Mouse (Mus musculus) liver, embryonic 15.5 days (tissue): ENCODE measurements around the gene Slc8a1. TPM values are rescaled to one million over a fixed set of nuclear protein-coding genes. Genes with fewer than 3 reads are reported as not detected.

ENCODE experiments used
- ATAC-seq: fragments of 200-750 bp; cut with Nextera tagmentation; 2 replicates; pipeline ENCODE4 v1.8.0; 2017; ENCODE audit warnings: moderate number of reproducible peaks, mild to moderate bottlenecking, moderate library complexity; ENCODE audit not compliant: insufficient read depth
- H3K27ac ChIP-seq: fragments of 300-500 bp; sonication (generic); replicated peaks from 2 replicates; pipeline ENCODE4 v1.5.1; 2015; ENCODE audit warnings: mild to moderate bottlenecking, inconsistent platforms
- H3K27me3 ChIP-seq: fragments of 300-500 bp; sonication (generic); 2 replicates; pipeline ENCODE4 v1.6.1; 2015; ENCODE audit warnings: mild to moderate bottlenecking, inconsistent platforms
- H3K36me3 ChIP-seq: fragments of 300-500 bp; sonication (generic); replicated peaks from 2 replicates; pipeline ENCODE4 v1.6.1; 2015; ENCODE audit warnings: moderate library complexity, mild to moderate bottlenecking, inconsistent platforms
- H3K4me1 ChIP-seq: fragments of 300-500 bp; sonication (generic); replicated peaks from 2 replicates; pipeline ENCODE4 v1.6.1; 2015; ENCODE audit warnings: inconsistent platforms
- H3K4me2 ChIP-seq: fragments of 300-500 bp; sonication (generic); 2 replicates; pipeline ENCODE4 v1.6.1; 2015; ENCODE audit warnings: moderate library complexity, mild to moderate bottlenecking, inconsistent platforms
- H3K4me3 ChIP-seq: fragments of 300-500 bp; sonication (generic); replicated peaks from 2 replicates; pipeline ENCODE4 v1.5.1; 2015; ENCODE audit warnings: mild to moderate bottlenecking, inconsistent platforms
- H3K9ac ChIP-seq: fragments of 300-500 bp; sonication (generic); 2 replicates; pipeline ENCODE4 v1.6.1; 2015; ENCODE audit warnings: moderate library complexity, mild to moderate bottlenecking, inconsistent platforms
- H3K9me3 ChIP-seq: fragments of 300-500 bp; sonication (generic); replicated peaks from 2 replicates; pipeline ENCODE4 v1.6.1; 2016; ENCODE audit warnings: inconsistent platforms
- WGBS: fragments of 180-500 bp; shearing (Covaris S2); methylation state at CpG from one replicate; pipeline ENCODE4 v1.1.7; 2015; ENCODE audit warnings: mixed read lengths; ENCODE audit not compliant: insufficient replicate concordance; 5-methylcytosine and 5-hydroxymethylcytosine counted together
- polyA plus RNA-seq: library from polyadenylated mRNA; unstranded; fragments of >200 nt; fragmentation: Nextera tagmentation; extraction: Ambion mirVana; gene quantifications from 2 replicates; pipeline ENCODE4 v1.2.1, GENCODE M21; 2015

The Slc8a1 gene
- polyA plus RNA-seq, 1 experiment from 2014 or later, result 0.54 TPM

DNA sequence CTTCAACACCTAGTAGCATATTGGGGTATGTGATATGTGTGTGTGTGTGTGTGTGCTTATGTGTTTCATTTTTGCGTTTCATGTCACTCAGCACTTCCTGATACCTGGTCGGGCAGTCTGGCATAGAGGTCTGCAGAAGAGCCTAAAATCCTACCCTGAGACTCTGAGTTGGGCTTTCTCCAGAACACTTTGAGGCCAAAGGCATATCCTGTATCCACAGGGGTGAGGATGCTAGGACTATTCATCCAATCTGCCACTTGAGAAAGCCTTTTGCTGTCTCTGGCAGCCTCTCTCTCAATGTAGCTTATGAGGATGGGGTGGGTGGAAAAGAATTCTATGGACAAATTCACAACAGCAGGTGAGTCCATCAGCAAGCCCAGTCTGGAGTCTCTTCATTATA, 234.1 kb downstream of the Slc8a1 start:
- H3K4me1 ChIP-seq, result no peaks in the 10 kb centered on the region
- H3K4me2 ChIP-seq, result no peak overlapping the region
- H3K9me3 ChIP-seq, result no peaks in the 10 kb centered on the region
- no peaks in the 10 kb centered on the region for H3K36me3 ChIP-seq
- no peak overlapping the region for H3K4me3 ChIP-seq
- no peaks in the 10 kb centered on the region for H3K27me3 ChIP-seq
- WGBS, result 50% methylated on average over 2 of the region's 2 CpGs
- no peak overlapping the region for H3K27ac ChIP-seq
- no peak for ATAC-seq
- no peak overlapping the region for H3K9ac ChIP-seq

DNA sequence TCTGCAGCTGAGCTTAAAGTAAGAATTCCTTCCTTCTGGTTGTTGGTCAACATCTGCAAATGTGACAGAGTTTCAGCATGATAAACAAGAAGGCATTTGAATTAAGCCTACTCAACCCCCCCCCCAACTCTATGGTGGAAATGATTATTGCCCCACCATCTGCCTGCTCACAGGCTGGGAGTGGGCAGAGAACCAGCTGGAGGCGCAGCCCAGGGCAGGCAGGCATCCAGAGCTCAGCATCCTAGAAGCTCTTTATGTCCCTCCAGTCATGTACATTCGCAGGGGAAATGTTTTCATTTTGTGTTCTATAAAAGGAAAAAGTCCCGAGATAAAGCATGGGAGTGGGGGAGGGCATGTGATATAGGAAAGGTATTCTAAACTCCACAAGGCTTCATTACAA, 235.4 kb downstream of the Slc8a1 start:
- ATAC-seq, result no peak
- Histone ChIP-seq H3K4me3 (no peak overlapping the region), H3K36me3 (no peaks in the 10 kb centered on the region), H3K9me3 (no peaks in the 10 kb centered on the region), H3K27me3 (no peaks in the 10 kb centered on the region), H3K9ac (no peak overlapping the region), H3K4me2 (no peak overlapping the region), H3K27ac (no peak overlapping the region), H3K4me1 (no peaks in the 10 kb centered on the region)
- WGBS, result 58% methylated on average over 3 of the region's 3 CpGs

DNA sequence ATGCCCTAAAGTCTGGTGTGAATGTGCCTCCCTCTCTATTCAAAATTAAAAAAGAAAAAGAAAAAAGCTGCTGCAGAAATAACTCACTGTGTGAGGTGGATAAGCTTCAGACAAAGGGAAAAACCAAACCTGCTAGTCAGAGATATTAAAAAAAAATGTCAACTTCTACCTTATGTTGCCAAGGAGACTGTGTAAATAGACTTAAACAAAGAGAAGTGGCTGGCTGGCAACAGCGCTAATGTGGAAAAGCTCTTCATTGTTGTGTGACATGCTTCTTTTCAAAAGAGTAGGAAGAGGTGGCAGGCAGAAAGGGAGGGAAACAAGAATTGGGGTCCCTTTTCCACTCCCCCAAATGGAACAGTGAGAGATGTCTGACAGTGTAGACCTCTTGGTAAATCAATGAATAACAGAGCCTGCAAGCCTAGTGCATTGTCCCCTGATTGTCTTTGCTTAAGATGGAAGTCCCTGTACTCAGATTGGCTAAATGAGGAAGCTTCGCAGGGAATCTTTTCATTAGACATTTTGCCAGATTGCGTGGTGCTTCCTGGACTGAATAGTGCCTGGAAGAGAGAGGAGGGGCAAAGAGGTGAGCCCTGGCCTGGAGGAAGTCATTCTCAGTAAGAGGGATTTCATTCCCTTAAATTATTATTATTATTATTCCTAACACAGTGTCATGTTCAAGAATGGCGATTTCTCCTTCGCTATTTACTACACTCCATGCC, 237.3 kb downstream of the Slc8a1 start:
- WGBS, result 64% methylated on average over 5 of the region's 5 CpGs
- no peak overlapping the region for H3K4me2 ChIP-seq
- no peaks in the 10 kb centered on the region for H3K27me3 ChIP-seq
- ATAC-seq, result no peak
- H3K36me3 ChIP-seq, result no peaks in the 10 kb centered on the region
- no peak overlapping the region for H3K4me3 ChIP-seq
- H3K4me1 ChIP-seq, result no peaks in the 10 kb centered on the region
- H3K9me3 ChIP-seq, result no peaks in the 10 kb centered on the region
- no peak overlapping the region for H3K9ac ChIP-seq
- no peak overlapping the region for H3K27ac ChIP-seq

DNA sequence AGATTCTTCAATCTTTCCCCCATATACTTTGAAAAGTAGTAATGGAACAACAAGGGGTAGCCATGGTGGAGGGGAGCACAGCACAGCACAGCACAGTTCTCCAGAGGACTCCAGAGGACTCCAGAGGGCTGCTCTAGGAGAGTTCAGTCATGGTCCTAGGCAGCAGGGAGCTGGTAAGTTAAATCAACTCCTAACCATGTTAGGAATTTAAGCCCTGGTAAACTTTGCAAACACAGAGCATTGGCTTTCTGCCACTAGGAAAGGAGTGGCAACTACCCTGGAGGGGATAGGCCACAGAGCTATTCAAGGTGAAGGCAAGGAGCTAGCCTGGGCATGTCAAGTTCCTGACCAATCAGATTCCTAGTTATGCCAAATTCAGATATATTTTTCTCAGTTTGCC, 240.3 kb downstream of the Slc8a1 start:
- H3K27me3 ChIP-seq, result no peaks in the 10 kb centered on the region

DNA sequence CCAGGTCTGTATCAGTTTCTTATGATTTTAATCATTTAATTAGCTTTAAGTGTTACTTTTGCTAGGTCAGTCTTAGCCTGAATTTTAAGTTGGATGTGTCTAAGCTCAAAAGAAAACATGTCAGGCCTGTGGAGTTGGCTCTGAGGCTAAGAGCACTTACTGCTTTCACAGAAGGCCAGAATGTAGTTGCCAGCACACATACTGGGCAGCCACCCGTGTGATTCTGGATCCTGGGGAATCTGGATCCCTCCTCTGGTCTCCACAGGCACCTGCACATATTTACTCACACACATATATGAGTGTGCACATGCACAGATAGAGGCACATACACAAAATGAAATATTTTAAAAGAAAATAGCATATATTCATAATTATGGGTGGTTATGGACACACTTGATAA, 241.6 kb downstream of the Slc8a1 start:
- H3K27me3 ChIP-seq, result no peaks in the 10 kb centered on the region
- 34% methylated on average over 1 of the region's 1 CpGs for WGBS

More for the DNA sequence above, 240.3 kb downstream of the Slc8a1 start:
- no peak overlapping the region for H3K4me3 ChIP-seq
- no peaks in the 10 kb centered on the region for H3K36me3 ChIP-seq
- no peak overlapping the region for H3K9ac ChIP-seq
- no peak overlapping the region for H3K4me2 ChIP-seq
- H3K4me1 ChIP-seq, result no peaks in the 10 kb centered on the region
- no peaks in the 10 kb centered on the region for H3K9me3 ChIP-seq
- no peak for ATAC-seq
- no peak overlapping the region for H3K27ac ChIP-seq

DNA sequence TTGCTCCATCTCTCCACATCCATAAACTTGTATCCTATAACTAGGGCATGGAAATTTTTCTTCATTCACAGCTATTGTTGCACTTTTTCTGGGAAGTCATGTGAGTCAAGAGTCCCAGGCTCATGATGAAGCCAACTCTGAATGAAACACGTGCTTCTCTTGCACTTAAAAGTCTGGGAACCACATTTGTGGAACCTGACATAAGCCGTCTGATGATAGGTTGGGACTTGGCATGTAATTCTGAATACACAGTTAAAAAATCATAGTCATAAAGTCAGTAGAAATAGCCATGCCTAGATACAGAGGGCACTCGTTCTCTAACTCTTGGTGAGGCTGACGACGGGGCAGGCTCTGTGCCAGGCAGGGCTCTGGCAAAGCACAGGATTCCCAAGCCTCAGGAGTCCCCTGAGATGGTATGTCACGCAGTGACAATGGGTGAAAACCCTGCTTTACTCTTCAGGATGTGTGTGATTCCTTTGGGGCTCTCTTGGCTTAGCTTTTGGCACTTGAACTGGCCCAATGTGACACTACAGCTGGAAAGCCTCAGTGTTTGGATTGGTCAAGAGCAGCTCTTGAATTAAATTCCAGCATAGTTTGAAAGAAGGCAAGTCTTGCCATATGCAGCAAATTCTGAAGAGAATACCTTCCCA, 245.8 kb downstream of the Slc8a1 start:
- H3K27ac ChIP-seq, result no peak overlapping the region
- no peaks in the 10 kb centered on the region for H3K36me3 ChIP-seq
- no peaks in the 10 kb centered on the region for H3K4me1 ChIP-seq
- ATAC-seq, result no peak
- H3K4me3 ChIP-seq, result no peak overlapping the region
- no peak overlapping the region for H3K9ac ChIP-seq
- H3K9me3 ChIP-seq, result no peaks in the 10 kb centered on the region
- WGBS, result 69% methylated on average over 6 of the region's 6 CpGs
- H3K4me2 ChIP-seq, result no peak overlapping the region
- H3K27me3 ChIP-seq, result no peaks in the 10 kb centered on the region

More for the DNA sequence above, 241.6 kb downstream of the Slc8a1 start:
- H3K36me3 ChIP-seq, result no peaks in the 10 kb centered on the region
- no peak overlapping the region for H3K9ac ChIP-seq
- no peaks in the 10 kb centered on the region for H3K9me3 ChIP-seq
- no peaks in the 10 kb centered on the region for H3K4me1 ChIP-seq
- no peak overlapping the region for H3K4me2 ChIP-seq
- H3K27ac ChIP-seq, result no peak overlapping the region
- ATAC-seq, result no peak
- no peak overlapping the region for H3K4me3 ChIP-seq

DNA sequence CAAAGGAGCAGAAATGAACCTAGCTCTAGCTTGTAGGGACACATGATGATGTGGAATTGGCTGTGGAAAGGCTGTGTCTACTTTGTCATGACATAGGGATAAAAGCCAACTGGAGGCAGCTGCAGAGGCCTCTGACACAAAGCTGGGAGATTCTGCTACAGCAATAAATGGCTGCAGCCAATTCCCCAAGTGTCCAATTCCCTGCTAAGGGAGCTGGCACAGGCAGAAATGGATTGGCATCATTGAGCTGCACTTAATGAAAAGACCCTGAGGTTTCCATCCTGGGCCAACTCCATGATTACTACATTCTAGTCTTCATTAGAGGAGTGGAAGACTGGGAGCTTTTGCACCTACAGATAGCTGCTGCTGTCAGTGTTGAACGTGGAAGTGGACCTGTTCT, 251.8 kb downstream of the Slc8a1 start:
- no peaks in the 10 kb centered on the region for H3K9me3 ChIP-seq
- H3K4me3 ChIP-seq, result no peak overlapping the region
- no peak overlapping the region for H3K27ac ChIP-seq
- no peak overlapping the region for H3K9ac ChIP-seq
- H3K36me3 ChIP-seq, result no peaks in the 10 kb centered on the region
- no peaks in the 10 kb centered on the region for H3K4me1 ChIP-seq
- no peaks in the 10 kb centered on the region for H3K27me3 ChIP-seq
- H3K4me2 ChIP-seq, result no peak overlapping the region
- no peak for ATAC-seq
- WGBS, result 35% methylated on average over 1 of the region's 1 CpGs

DNA sequence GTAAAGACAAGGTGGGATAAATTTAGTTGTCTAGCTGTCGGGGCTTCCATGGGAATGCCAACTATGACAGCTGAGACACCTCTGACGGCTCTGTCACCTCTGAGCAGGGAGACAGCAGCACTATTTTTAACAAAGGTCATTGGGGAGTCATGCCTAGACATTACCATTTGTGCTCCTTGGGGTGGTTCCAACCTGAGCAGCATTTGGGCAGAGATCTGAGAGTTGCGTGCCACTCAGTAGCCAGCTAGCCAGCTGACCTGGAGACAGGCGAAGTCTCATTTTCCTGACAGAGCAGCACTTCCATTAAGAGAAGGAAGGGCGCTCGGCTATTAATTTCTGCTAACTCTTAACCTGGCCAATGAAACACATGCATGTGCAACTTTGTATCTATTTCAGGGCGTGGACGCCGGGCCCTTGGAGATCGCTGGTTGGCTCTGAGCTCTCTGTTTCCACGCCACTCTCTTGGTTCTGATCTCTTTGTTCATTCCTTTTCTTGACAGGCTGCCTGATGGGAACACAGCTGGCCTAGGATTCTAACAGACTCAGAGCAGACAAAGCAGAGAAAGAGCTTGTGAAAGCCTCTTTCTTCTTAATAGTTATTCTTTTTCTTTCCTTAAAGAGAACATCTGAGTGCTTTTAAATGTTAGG, 256.2 kb downstream of the Slc8a1 start:
- Histone ChIP-seq H3K9ac (no peak overlapping the region), H3K36me3 (no peaks in the 10 kb centered on the region), H3K4me3 (no peak overlapping the region), H3K27me3 (no peaks in the 10 kb centered on the region), H3K4me1 (no peaks in the 10 kb centered on the region), H3K4me2 (no peak overlapping the region), H3K9me3 (no peaks in the 10 kb centered on the region), H3K27ac (no peak overlapping the region)
- 72% methylated on average over 11 of the region's 11 CpGs for WGBS
- no peak for ATAC-seq

DNA sequence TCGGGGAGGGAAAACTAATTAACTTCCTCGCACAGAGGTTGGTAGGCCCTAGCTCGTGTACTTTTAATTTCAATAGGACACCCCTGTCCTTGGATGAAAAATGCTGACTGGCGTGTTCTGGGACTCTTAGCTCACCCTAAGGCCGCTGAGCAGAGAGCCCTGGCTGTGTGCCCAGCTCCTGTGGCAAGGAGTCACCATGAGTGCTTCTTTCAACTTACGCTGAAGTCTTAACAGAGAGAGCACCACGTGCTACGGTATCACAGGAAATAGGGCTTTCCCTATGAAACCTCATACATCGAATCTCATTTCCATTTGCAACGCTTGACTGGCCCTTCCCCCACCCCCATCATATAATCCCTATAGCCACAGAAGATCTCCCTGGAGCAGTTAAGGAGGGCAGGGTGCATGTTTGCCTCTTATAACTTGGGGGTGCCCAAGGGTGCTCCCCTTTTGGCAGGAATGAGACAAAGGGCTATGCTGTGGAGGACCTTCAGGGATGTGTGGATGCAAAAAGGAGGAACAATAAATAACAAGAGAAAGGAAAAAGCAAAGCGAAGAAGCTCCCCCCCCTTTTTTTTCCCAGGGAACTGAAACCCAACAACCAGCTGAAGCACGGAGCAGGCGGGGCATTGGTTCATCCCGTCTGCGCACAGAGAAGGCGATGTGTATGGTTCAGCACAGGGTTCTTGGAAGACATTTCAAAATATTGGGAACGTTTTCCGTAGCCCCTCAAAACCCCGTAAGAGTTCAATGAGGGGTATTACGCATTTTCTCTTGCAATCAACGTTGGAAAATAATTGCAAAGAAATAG, 257.6 kb downstream of the Slc8a1 start:
- Histone ChIP-seq H3K36me3 (no peaks in the 10 kb centered on the region), H3K9me3 (no peaks in the 10 kb centered on the region), H3K4me2 (no peak overlapping the region), H3K27me3 (no peaks in the 10 kb centered on the region), H3K9ac (no peak overlapping the region), H3K27ac (no peak overlapping the region), H3K4me1 (no peaks in the 10 kb centered on the region), H3K4me3 (no peak overlapping the region)
- 67% methylated on average over 21 of the region's 21 CpGs for WGBS
- ATAC-seq, result no peak

DNA sequence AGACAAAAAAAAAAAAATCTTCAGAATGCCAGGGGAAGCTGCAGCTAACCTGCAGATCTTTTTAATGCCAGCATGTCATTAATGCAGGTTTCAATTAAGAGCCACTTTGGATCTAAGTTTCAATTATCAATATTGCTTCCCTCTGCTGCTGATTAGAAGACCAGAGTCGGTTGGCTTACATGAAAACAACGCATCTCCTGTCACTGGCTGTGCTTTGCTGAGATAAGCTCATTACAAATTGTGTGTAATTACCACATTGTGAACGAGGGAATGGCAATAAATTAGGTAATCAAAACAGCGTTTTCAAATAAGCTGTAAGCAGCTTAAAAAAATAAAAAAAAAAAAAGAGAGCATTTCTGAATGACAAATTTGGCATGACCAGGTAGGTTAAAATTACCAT, 258.4 kb downstream of the Slc8a1 start:
- 34% methylated on average over 4 of the region's 4 CpGs for WGBS
- H3K27me3 ChIP-seq, result no peaks in the 10 kb centered on the region
- H3K9ac ChIP-seq, result no peak overlapping the region

DNA sequence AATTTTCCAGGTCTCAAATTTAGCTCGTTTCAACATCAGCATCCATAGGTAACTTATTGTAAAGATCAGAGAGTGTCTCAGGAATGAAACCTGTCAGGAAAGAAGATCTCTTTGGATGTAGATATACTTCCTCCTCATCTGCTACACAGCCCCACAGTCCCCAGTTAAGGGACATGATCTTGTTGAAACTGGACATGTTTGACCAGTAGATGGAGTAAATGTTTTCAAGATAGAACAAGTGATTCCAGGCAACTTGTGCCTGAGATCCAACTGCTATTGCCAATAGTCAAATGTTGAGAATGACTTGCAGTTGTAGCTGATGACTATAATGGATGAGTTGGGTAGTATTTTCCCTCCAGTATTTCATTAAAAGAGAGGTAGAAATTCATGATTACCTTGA, 260.8 kb downstream of the Slc8a1 start:
- Histone ChIP-seq H3K36me3 (no peaks in the 10 kb centered on the region), H3K4me3 (no peak overlapping the region), H3K9ac (no peak overlapping the region), H3K4me2 (no peak overlapping the region), H3K9me3 (no peaks in the 10 kb centered on the region), H3K27ac (no peak overlapping the region), H3K4me1 (no peaks in the 10 kb centered on the region), H3K27me3 (no peaks in the 10 kb centered on the region)
- 42% methylated on average over 1 of the region's 1 CpGs for WGBS
- ATAC-seq, result no peak

More for the DNA sequence above, 258.4 kb downstream of the Slc8a1 start:
- Histone ChIP-seq H3K27ac (no peak overlapping the region), H3K4me2 (no peak overlapping the region), H3K4me1 (no peaks in the 10 kb centered on the region), H3K36me3 (no peaks in the 10 kb centered on the region), H3K4me3 (no peak overlapping the region), H3K9me3 (no peaks in the 10 kb centered on the region)
- no peak for ATAC-seq
